Comparison of ENCODE assay signal across 20 mouse cellular contexts in the genomic region with DNA sequence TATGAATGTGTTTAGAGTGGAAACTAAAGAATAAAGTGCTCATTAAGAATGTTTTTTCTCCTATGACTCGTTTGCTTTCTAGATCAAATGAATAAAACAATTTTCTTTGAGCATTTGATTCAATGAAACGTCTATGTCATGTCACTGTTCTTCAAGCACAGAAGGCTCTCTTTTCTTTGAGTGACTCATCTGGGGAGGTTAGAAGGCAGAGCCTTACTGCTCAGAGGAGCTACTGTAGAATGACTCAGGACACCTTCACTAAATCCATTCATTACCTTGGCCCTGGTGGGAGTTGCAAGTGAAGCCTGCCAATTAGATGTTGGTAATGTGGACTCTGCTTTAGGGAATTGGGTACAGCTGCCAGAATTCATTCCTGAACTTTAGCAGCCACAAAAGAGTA.
A peak's percentile ranks its signal among the peaks of the same experiment; 100 is the strongest.
DNase-seq lines count a peak whose midpoint lies in the region; ATAC-seq lines count a peak whose summit lies in the region.
"Had no signal": no experiment of that assay in that cellular context is flagged by ENCODE, and none has a peak within 500 bp of the region (broad histone marks: within the 10 kb centered on the region; RNA-seq: fewer than 3 reads in every experiment).

No protein-coding gene starts in this region.

- peak; percentile 24 for DNase-seq in embryonic facial prominence, embryonic 14.5 days (ENCODE audit: low spot score)
- DNase-seq in embryonic facial prominence, embryonic 10.5 days (ENCODE audit: low spot score), result no peak
- no peak for DNase-seq in limb, embryonic 10.5 days (ENCODE audit: low spot score)
- peak; percentile 2 for DNase-seq in brain, adult 2 months (ENCODE audit: low read depth, low spot score)
- no peak for DNase-seq in adrenal gland, postnatal 25 days
- DNase-seq in kidney, postnatal 14 days, result no peak
- DNase-seq: adrenal gland, postnatal 10 days; cerebellum, adult 2 months; cerebellum, postnatal 10 days; embryo, embryonic 11 days; gastrocnemius, adult 2 months; gastrocnemius, postnatal 25 days; kidney, adult 2 months had no signal

- no peaks in the 10 kb centered on the region for H3K27me3 ChIP-seq in embryonic facial prominence, embryonic 14.5 days (replicated peaks; ENCODE audit: control insufficient read depth, insufficient read depth, low read length)
- H3K27me3 ChIP-seq in embryonic facial prominence, embryonic 10.5 days (replicated peaks; ENCODE audit: low read depth, poor library complexity, severe bottlenecking), result no peaks in the 10 kb centered on the region
- no peaks in the 10 kb centered on the region for H3K27me3 ChIP-seq in limb, embryonic 12.5 days
- no peaks in the 10 kb centered on the region for H3K27me3 ChIP-seq in limb, embryonic 10.5 days (ENCODE audit: low read depth, poor library complexity, severe bottlenecking)
- H3K27me3 ChIP-seq: embryonic facial prominence, embryonic 12.5 days; heart, embryonic 12.5 days; hindbrain, embryonic 15.5 days had no signal

- 33% methylated on average over 2 of the region's 2 CpGs for WGBS in embryonic facial prominence, embryonic 14.5 days
- 48% methylated on average over 2 of the region's 2 CpGs for whole genome bisulfite sequencing in embryonic facial prominence, embryonic 10.5 days
- 58% methylated on average over 2 of the region's 2 CpGs for WGBS in limb, embryonic 12.5 days
- WGBS in limb, embryonic 10.5 days, result 72% methylated on average over 2 of the region's 2 CpGs

- H3K27ac ChIP-seq in embryonic facial prominence, embryonic 14.5 days (replicated peaks; ENCODE audit: low read depth, low read length), result no peak overlapping the region
- no peak overlapping the region for H3K27ac ChIP-seq in embryonic facial prominence, embryonic 10.5 days (replicated peaks)
- H3K27ac ChIP-seq in limb, embryonic 12.5 days, result peak overlapping the region; percentile 53; the same call in 1 of the 2 replicates
- no peak overlapping the region for H3K27ac ChIP-seq in limb, embryonic 10.5 days
- H3K27ac ChIP-seq: embryonic facial prominence, embryonic 12.5 days; gastrocnemius, adult 2 months; hindbrain, embryonic 15.5 days had no signal

- ATAC-seq in embryonic facial prominence, embryonic 14.5 days (ENCODE audit: low read depth), result no peak
- no peak for ATAC-seq in limb, embryonic 12.5 days (ENCODE audit: insufficient number of reproducible peaks, insufficient read depth, low FRiP score, low TSS enrichment, low read depth)
- ATAC-seq: CD4-positive, CD25-positive, alpha-beta regulatory T cell, adult 4 months; intestine, embryonic 16.5 days had no signal

- H3K4me3 ChIP-seq in embryonic facial prominence, embryonic 14.5 days (ENCODE audit: low read depth, low read length), result no peak overlapping the region
- no peak overlapping the region for H3K4me3 ChIP-seq in embryonic facial prominence, embryonic 10.5 days
- H3K4me3 ChIP-seq in limb, embryonic 12.5 days (replicated peaks), result no peak overlapping the region
- H3K4me3 ChIP-seq in limb, embryonic 10.5 days, result no peak overlapping the region
- H3K4me3 ChIP-seq: embryonic facial prominence, embryonic 12.5 days; gastrocnemius, adult 2 months; heart, embryonic 12.5 days; hindbrain, embryonic 15.5 days had no signal

- H3K36me3 ChIP-seq in embryonic facial prominence, embryonic 14.5 days (ENCODE audit: control insufficient read depth, insufficient read depth, low read length), result no peaks in the 10 kb centered on the region
- H3K36me3 ChIP-seq in embryonic facial prominence, embryonic 10.5 days (replicated peaks), result no peaks in the 10 kb centered on the region
- H3K36me3 ChIP-seq in limb, embryonic 12.5 days, result no peaks in the 10 kb centered on the region
- H3K36me3 ChIP-seq in limb, embryonic 10.5 days, result no peaks in the 10 kb centered on the region
- H3K36me3 ChIP-seq: embryonic facial prominence, embryonic 12.5 days; G1E; heart, embryonic 12.5 days; hindbrain, embryonic 15.5 days had no signal

- no peak overlapping the region for H3K4me2 ChIP-seq in embryonic facial prominence, embryonic 14.5 days (ENCODE audit: low read depth, low read length)
- H3K4me2 ChIP-seq in limb, embryonic 12.5 days, result no peak overlapping the region
- H3K4me2 ChIP-seq: embryonic facial prominence, embryonic 12.5 days; heart, embryonic 12.5 days; hindbrain, embryonic 15.5 days had no signal

- H3K4me1 ChIP-seq in embryonic facial prominence, embryonic 14.5 days (ENCODE audit: control insufficient read depth, insufficient read depth, low read length), result no peaks in the 10 kb centered on the region
- H3K4me1 ChIP-seq in embryonic facial prominence, embryonic 10.5 days, result peaks cover 11% of the 10 kb centered on the region
- no peaks in the 10 kb centered on the region for H3K4me1 ChIP-seq in limb, embryonic 12.5 days (replicated peaks)
- no peaks in the 10 kb centered on the region for H3K4me1 ChIP-seq in limb, embryonic 10.5 days
- H3K4me1 ChIP-seq: embryonic facial prominence, embryonic 12.5 days; heart, embryonic 12.5 days; hindbrain, embryonic 15.5 days had no signal

- H3K9ac ChIP-seq in embryonic facial prominence, embryonic 14.5 days (ENCODE audit: low read depth, low read length), result no peak overlapping the region
- H3K9ac ChIP-seq in limb, embryonic 12.5 days (replicated peaks), result no peak overlapping the region
- H3K9ac ChIP-seq: embryonic facial prominence, embryonic 12.5 days; heart, embryonic 12.5 days; hindbrain, embryonic 15.5 days had no signal

- no peaks in the 10 kb centered on the region for H3K9me3 ChIP-seq in embryonic facial prominence, embryonic 14.5 days (ENCODE audit: control insufficient read depth, low read length)
- H3K9me3 ChIP-seq in embryonic facial prominence, embryonic 10.5 days, result no peaks in the 10 kb centered on the region
- no peaks in the 10 kb centered on the region for H3K9me3 ChIP-seq in limb, embryonic 12.5 days
- H3K9me3 ChIP-seq in limb, embryonic 10.5 days (replicated peaks), result no peaks in the 10 kb centered on the region
- H3K9me3 ChIP-seq: embryonic facial prominence, embryonic 12.5 days; G1E; heart, embryonic 12.5 days; hindbrain, embryonic 15.5 days had no signal

Comparison
In these comparisons a context has a peak if more than half of its experiments do, and no peak if none do; other contexts are left out.
1. DNase-seq: peak in embryonic facial prominence, embryonic 14.5 days (single experiment) and brain, adult 2 months (single experiment); none in embryonic facial prominence, embryonic 10.5 days (single experiment), limb, embryonic 10.5 days (single experiment), adrenal gland, postnatal 25 days (single experiment) and kidney, postnatal 14 days (single experiment).